Mouse (Mus musculus) lung, postnatal 0 days (tissue): ENCODE results near the gene Arap1.

Experiments
- CTCF ChIP-seq: IDR thresholded peaks from 2 replicates; pipeline ENCODE4 v1.5.1; 2016; ENCODE audit warnings: antibody characterized with exemption, mild to moderate bottlenecking
- EP300 ChIP-seq: IDR thresholded peaks from 2 replicates; pipeline ENCODE4 v1.6.1; 2016; ENCODE audit warnings: antibody characterized with exemption, mild to moderate bottlenecking, control low read depth

GRCm38 (mm10) chr7:101337401-101337800, 10.5 kb upstream of the Arap1 start:
- TF ChIP-seq CTCF (no peak), EP300 (no peak)
